Mouse (Mus musculus): ENCODE results near the gene Sall4.

Sall4 gene

DNA sequence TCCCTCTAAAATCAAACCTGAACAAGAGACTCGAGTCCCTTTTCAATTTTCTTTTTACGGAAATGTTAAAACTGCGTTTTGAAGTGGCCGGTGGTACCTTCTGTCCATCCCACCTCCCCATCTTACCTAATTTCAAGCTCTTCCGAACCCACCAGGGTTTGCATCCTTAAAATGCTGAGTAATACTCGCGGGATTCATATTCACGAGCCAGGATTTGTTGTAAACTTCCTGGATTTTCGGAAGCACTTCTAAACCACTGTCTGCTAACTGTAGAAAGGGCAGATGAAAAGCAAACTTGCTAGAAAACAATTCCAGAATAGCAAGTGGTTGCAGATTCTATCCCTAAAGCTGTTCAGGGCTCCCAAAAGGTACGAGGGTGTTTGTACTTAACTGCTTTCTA lies at the start of gene Sall4:
Sall4 (minus strand) TSS at position 362 of the 400 bp plus-strand sequence.
- in situ Hi-C loops (cut with MboI, MseI), result no loop called here

DNA sequence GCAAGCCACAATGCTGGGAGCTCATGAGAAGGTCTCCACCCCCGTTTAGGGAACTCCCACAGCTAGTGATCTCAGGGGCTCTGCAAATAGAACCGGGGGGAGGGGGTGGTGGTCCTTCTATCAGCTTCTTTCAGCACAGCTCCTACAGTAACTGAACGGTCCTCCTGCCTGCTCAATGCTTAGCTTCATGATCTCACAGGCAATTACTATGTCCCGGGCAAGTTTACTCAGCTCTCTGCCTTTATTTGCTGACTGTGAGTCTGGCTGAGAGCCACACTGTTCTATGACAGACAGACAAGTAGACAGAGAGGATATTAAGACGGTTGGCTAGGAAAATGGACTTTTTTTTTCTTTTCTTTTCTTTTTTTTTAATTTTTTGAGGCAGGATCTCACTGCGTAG lies 45.5 kb upstream of the Sall4 start:
- in situ Hi-C loops (cut with MboI, MseI), result no loop called here

DNA sequence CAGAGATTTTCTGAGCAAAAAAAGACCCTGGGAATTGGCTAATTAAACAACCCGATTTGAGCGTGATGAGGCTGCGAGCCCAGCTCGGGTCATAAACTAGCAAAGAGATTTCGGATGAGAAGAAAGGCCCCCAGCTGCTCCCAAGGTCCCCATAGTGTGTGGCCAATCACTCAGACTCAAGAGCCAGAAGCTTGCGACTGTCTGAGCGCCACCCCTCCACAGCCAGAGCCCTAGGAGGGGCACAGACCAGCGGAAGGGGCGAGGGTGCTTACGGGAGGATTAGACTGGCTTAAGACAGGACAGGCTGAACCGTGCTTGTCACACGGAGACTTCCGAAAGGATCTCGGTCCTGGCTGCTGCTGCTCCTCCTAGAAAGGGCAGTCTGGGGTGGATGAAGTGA lies 42.2 kb upstream of the Sall4 start:
- in situ Hi-C loops (cut with MboI, MseI), result loop anchor here (10.0 kb wide), 1 partner anchor 615 kb away; no protein-coding TSS in a partner anchor

DNA sequence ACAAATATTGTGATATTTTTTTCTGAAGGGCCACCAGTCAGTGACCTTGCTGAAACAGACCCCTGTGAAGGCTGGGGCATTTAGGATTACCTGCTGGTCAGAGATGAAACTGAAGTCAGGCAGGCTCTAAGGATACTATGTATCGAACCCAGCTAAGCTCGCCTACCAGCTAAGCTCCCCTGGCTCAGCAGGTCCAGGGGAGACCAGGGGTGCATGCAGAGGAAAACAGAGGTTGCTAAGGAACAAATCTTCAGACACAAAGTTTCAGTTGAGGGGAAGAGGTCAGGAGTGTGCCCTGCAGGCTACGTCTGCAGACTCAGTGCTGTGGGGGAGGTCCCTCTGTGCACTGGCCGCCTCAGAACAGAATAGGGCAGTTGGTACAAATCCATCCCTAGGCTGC lies 39.9 kb upstream of the Sall4 start:
- in situ Hi-C loops (cut with MboI, MseI), result loop anchor here (10.0 kb wide), 1 partner anchor 617 kb away; no protein-coding TSS in a partner anchor

DNA sequence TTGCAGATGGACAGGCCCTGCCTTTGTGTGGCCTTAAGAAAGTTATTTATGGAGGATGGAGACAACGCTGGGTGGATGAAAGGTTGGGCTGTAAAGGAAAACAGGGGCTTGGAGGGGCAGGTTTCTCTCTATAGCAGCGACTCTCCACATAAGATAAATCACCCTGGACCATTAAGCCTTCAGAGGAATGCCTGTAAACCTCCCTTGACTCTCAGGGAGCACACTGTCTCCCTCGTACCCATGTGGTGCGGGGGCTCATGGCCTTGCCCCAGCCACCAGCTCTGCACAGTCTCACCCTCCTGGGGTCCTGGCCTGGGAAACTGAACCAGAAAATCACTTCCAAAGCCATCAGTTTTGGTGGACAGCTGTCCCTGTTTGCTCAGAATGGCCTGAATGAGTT lies 36.1 kb upstream of the Sall4 start:
- in situ Hi-C loops (cut with MboI, MseI), result loop anchor here (10.0 kb wide), 1 partner anchor 621 kb away; no protein-coding TSS in a partner anchor

DNA sequence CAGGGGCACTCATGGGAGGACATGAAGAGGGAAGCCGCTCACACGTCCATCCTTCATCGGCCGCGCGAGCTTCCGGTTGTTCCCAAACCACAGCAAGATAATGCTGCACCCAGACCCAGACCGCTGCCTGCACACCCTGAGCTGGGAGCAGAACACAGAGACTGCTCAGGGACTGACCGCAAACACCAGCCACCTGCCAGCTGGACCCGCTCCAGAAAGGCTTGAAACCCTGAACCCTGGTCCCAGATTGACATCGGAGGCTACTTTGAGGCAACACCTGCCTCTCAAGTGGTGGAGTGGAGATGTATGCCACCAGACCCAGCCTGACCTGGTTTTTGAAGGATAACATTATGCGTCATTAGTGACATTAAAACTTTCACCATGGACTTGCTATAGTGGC lies 31.6 kb upstream of the Sall4 start:
- in situ Hi-C loops (cut with MboI, MseI), result no loop called here

DNA sequence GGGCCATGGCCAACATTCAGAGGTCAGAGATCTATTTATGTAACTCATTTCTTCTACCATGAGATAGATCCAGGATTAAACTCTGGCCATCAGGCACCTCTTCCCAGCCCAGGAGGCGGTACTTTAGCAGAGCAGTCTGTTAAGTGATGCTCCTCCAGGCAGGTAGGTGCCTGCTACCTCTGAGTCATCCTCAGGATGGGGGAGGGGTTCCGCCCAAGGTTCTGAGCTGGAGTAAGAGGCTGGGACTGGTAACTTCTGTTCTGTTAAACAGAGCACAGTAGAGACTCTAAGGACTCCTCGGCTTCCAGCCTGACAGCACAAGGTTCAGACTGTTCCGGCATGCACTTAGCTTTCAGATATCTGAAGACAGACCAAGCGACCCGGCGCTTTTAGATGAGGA lies 31.2 kb upstream of the Sall4 start:
- in situ Hi-C loops (cut with MboI, MseI), result no loop called here

DNA sequence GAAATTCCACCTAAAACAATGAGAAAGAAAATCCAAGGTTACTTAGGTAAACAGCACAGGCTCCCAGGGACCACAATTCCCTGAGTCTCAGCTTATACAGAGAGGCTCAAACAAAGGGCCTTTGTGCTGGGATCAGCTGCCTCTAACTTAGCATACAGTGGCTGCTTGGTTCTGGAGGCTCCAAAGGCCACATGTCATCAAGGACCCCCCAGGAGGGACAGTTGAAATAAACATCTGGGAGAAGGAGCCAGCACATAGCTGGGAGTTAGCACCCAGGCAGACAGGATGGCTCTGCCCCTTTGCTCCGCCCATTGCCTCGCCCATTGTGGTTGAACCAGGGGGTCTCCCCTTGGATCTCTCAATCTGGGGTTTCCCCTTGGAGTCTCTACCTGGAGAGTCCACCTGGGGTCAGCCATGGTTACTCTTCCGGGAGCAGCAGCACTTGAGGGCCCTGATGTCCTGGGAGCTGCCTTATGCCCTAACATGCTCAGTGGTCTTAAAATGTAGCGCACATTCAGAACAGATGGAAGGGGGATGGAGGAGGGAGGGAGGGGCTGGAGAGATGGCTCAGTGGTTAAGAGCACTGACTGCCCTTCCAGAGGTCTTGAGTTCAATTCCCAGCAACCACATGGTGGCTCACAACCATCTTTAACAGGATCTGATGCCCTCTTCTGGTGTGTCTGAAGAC lies 23.5 kb upstream of the Sall4 start:
- in situ Hi-C loops (cut with MboI, MseI), result no loop called here

DNA sequence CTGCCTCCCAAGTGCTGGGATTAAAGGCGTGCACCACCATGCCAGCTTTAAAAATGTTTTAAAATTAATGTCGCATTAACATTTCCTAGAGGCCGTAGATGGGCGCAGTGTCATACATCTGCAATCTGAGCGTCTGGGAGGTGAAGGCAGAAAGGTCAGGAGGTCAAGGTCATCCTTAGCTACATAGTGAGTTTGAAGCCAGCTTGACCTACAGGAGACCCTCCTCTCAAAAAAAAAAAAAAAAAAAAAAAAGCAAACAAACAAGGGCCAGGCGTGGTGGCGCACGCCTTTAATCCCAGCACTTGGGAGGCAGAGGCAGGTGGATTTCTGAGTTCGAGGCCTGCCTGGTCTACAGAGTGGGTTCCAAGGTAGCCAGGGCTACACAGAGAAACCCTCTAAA lies 18.4 kb upstream of the Sall4 start:
- in situ Hi-C loops (cut with MboI, MseI), result no loop called here

DNA sequence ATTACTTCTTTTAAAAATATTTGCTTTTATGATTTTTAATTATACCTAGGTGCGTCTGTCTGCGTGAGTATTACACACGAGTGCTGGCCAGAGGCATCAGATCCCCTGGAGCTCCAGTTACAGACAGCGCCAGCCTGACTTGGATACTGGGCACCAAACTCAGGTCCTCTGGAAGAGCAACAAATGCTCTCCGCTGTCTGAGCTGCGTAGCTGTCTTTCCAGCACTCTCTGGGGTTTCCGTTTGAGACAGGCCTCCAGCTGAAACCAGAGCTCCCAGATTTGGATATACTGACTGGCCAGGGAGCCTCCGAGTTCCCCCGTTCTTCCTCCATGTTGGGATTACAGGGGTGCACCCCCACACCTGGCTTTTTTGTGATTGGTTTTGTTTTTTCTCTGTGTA lies 12.9 kb upstream of the Sall4 start:
- in situ Hi-C loops (cut with MboI, MseI), result no loop called here

DNA sequence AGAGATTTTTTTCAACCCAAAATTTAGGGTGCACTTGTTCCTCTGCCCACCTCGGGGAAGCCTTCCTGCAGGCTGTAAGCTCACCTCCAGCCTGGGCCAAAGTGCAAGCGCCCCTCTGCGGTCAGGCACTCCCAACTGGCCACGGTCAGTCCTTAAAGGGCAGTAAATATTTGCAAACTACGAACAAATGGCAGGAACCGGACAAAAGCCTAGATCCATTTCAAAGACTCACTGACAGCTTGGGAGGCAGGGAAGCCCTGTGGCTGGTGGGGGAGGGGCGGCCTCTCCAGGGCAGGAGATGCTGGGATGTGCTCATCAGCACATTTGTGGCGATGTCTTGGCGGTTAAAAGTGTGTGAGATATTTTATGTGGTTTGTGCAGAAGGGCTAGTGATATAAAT lies 12.3 kb upstream of the Sall4 start:
- in situ Hi-C loops (cut with MboI, MseI), result no loop called here

DNA sequence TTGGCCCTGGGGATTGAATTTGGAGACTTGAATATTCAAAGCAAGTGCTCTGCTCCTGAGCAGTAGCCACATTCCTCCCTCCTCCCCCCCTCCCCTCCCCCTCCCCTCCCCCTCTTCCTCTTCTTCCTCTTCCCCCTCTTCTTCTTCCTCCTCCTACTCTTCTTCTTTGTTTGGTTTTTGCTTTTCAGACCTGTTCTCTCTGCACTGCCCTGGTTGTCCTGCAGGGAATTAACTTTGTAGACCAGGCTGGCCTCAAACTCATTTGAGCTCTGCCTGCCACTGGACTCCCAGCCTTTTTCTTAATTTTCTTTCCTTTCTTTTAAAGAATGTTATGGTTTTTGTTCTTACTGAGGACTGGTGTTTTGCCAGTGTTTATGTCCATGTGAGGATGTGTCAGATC lies 9.7 kb upstream of the Sall4 start:
- in situ Hi-C loops (cut with MboI, MseI), result no loop called here

DNA sequence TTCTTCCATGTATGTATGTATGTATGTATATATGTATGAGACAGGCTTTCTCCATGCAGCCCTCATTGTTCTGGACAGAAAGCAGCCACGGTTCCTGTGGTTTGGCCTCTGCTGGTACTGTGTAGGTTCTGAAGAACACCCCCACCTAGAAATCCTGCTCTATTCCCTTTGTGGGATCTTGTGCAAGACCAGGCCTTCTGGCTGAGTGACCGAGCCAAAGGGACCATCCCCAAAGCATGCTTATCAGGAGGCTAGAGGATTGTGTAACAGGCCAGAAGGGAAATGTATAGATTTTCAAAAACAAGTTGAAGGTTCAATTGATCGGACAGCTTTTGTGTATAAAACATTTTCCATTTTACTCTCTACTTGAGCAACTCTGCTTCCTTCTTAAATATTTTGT lies 8.5 kb upstream of the Sall4 start:
- in situ Hi-C loops (cut with MboI, MseI), result no loop called here

DNA sequence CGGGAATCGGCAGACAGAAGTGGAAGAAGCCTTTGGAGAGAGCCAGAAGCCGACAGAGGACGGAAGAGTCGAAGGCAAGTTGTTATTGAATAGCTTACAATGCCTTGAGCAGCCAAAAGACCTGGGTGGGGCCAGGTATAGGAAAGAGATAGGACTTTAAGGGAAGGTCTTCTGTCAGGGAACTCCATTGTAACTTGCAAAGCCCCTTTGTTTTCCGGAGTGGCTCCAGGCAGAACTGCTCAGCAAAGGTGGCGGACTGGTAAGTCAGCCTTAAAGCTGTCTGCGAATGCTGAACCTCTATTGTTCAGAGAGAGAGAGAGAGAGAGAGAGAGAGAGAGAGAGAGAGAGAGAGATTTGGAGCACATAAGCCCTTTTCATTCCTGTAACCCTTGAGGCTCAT lies 1.5 kb upstream of the Sall4 start:
- in situ Hi-C loops (cut with MboI, MseI), result no loop called here

DNA sequence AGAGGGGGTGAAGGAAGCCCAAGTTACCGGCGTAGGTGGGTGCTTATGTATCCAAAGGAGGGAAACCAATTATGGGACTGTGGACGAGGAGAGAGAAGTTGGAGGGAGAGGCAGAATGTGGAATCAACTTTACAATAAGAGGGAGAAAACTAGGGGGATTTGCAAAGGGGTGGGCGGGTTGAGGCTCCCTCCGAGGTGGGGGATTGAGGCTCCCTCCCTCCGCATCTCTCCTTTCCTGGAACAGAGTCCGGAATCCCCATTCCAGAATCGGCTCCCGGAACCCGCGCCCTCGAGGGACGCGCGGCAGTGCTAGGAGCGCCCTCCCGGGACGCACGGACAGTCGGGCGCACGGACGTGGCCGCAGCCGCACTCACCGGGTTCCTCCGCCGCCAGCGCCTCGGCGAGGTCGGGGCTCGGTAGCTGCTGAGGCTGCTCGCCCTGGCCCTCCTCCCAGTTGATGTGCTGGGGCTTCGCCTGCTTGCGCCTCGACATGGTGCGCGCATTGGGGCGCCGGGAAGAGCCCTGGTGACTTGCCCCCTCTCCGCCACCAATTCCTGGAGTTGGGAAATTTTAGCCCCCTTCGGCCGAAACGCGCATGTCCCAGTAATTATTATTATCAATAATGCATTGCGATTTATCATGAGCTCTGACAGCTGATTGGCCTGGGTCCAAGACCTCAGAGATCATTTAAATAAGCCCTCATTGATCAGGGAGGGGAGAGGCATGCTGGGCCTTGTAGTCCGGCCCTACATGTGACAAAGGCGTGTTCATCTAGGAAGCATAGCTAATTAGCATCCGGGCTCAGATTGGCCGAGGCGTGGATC lies 993 bp downstream of the Sall4 start:
- in situ Hi-C loops (cut with MboI, MseI), result no loop called here

DNA sequence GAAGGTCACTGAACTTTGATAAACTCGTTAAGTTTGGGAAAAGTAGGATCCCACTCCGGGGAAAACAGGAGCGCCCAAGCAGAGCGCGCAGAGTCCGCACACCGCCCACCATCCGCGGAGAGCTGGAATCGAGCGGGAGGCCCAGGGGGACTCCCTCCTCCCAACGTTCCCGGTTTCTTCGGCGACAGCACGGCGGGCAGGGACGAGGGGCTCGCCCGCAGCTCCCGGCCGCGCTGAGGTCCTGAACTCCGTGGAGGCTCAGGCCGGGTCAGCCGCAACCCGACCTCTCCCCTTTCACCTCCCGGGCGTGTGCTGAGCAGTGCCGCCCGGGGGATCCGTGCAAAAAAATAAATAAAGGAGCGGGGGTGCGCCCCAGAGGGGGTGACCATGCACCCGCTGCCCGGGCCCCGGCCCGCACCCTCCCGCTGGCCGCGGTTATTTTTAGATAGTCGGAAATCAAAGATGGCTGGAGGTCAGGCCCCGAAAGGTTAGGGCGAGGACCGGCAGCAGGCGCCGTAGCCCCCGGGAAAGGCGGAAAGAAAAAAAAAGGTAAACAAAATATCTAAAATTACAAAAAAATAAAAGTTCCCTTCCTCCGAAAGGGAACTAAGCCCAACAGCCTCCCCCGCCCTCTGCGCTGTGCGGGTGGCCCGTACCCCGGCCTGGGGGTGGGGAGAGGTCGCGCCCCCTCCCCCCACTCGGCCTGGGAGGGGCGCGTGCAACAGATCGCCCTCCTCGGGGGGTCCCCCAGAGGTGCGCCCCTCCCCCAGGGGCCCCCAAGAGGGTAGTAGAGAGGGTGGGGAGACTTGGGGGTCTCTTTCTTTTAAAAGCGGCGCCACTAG lies 1.8 kb downstream of the Sall4 start:
- in situ Hi-C loops (cut with MboI, MseI), result no loop called here

DNA sequence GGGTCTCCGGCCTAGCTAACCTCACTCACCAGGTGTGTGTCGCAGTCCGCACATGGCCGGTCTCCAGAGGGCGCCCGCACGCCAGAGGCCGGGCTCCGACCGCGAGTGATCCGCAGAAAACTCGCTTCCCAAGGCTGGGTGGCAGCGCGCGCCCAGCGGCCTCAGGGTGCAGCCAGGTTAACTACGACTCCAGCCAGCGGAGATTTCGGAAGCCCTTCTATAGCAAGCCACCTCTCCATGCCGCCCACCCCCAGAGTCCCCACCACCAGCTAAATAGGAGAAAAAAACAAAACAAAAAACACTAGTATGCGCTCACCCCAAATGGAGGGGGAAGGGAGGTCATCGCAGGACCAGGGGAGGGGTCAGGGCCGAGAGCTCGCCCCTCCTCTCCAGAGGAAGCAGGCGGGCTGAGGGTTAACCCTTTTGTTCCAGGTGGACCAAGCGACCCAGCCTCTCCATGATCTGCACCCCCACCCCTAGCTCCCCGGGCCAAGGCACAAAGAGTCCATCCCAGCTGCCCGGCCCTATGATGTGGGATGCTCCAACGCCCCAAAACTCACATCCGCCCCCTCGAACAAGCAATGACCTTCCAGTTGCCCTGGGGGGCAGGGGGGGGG lies 2.6 kb downstream of the Sall4 start:
- in situ Hi-C loops (cut with MboI, MseI), result no loop called here

DNA sequence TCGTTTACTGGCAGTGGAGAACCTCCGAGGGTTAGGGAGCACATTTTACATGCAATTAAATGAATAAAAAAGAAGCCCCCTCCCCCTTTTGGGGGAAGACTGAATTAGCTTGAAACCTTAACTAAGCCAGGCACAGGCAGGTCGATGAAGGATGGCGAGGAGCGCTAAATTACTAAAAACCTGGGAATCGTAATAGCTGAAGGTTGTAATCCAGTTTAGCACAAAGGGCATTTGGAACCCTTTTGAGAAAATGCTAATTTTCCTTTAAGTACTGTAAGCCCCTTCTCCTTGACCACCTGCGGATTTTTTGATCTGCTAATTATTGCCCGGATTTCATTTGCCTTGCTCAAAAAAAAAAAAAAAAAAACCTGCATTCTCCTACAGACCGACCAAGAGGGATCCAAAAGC lies 3.3 kb downstream of the Sall4 start:
- in situ Hi-C loops (cut with MboI, MseI), result no loop called here

DNA sequence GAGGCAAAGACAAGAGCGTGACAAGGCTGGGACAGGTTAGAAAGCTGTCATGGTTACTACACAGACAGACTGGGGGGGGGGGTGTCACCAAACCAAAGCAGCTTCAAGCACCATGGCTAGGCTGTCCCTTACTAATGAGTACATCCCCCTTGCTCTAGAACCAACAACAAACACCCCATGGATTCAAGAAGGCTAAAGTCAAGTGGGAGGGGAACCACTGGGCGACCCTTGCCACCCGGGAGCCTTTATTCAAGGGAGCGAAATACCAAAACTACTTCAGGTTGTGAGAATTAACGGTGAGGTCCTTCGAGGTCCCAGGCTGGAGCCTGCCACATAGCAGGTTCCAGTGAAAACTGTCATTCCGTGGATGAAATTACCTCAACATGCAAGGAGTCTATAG lies 4.0 kb downstream of the Sall4 start:
- in situ Hi-C loops (cut with MboI, MseI), result no loop called here

DNA sequence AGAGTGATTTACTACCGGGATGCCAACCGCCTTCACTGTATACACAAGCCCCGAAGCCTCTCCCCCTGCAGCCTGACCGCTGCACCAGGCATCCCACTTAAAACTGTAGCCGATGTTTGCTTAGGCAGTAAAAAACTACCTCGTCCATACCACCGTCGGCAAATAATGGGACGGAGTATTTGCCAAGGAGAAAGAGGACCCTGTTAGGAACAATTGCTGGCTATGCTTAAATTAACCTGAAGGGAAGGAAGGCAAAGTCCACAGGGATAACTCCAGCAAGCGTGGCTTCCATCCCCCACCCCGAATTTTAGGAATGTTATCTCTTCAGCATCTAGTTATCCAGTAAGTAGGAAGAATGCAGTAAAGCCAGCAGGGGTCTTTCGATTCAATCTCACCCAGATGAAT lies 5.3 kb downstream of the Sall4 start:
- in situ Hi-C loops (cut with MboI, MseI), result no loop called here

DNA sequence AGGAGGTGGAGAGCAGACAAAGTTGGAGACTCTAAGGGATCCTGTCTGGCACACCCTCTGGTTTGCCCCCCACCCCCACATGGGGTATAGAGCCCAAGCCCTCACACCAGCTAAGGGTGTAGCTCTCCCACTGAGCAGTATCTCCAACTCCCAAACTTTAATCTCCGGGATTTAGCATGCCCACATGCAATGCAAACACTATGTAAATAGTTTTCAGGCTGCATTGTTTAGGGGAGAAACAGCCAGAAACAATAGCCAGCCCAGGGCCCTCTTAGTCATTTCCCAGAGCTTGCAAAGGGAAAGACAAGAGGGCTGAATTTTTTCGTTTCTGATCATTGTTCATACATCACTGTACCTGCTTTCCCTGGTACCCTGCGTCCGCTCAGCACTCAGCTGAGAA lies 5.8 kb downstream of the Sall4 start:
- in situ Hi-C loops (cut with MboI, MseI), result no loop called here

DNA sequence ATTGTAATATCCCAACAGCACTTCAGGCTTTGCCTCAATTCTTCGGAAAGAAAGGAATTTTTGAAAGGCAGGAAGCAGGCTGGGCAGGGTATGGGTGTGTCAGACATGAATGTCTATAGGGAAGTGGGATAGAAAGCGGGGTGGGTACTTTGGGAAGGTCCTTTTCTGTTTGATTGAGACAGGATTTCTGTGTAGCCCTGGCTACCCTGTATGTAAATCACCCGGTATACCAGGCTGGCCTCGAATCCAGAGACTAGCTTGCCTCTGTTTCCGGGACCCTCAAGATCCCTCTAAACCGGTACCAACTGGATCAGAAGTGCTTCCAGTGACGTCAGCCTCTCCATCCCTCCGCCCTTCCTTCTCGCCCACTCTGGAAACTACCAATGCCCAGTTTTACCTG lies 6.6 kb downstream of the Sall4 start:
- in situ Hi-C loops (cut with MboI, MseI), result no loop called here

Measured in regulatory T cell (primary cell).